Mouse (Mus musculus): ENCODE data around the gene Zfp26. TPM values are rescaled to one million over a fixed set of nuclear protein-coding genes. Genes with fewer than 3 reads are reported as not detected.

Zfp26 gene
- polyA plus RNA-seq, 1 experiment from 2014 or later = 3.8 TPM

DNA sequence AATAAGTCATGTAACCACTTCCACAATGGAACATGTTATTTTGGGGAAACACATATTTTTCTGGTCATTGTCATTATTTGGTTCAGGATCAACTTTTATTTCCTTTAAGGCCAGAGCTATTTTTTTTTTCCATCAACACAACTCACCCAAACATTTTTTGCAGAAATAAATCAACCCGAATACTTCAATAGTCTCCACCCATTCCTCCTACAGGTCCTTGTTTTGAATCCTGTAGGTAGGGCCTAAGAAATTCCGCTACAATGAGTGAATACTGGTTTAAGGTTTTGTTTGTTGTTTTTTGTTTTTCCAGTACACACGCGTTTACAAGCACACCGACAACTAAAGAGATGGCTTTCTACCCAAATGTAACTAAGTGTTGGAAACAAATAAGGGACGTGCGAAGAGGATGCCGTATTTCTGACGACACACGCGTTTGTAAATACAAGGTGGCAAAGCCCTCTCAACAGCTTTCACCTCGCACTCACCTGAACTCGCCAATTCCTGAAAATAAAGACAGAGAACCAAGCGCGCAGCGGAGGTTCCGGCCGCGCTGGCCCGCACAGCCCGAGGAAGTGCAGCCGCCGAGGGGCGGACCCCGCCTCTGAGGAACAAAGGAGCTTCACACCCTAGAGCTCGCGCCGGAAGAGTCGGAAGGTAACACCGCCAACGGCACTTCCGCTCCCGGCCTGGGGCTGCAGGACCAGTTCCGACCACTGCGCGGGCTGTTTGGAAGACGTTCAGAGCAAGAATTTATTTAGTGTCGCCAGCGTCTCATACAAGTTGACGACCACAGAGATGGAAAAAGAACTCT, 75.2 kb downstream of the Zfp26 start, which contains the start of gene Zfp560:
Gene Zfp560, minus strand, starts transcription at position 646 of the 811 bp plus-strand sequence.
- Histone ChIP-seq H3K4me3 (ENCODE audit: low read depth, low read length) (peak within 1 kb of the TSS; percentile 66), H3K27ac (ENCODE audit: low read length) (peak within 1 kb of the TSS; percentile 13; the same call in 1 of the 2 replicates), H3K9ac (ENCODE audit: low read depth, low read length) (peak within 1 kb of the TSS; percentile 71), H3K36me3 (ENCODE audit: control insufficient read depth, insufficient read depth) (no peaks in the 10 kb centered on the region), H3K4me2 (ENCODE audit: low read depth, low read length) (peak within 1 kb of the TSS; percentile 65), H3K4me1 (ENCODE audit: control insufficient read depth, low read depth, low read length) (no peaks in the 10 kb centered on the region), H3K27me3 (ENCODE audit: control insufficient read depth, insufficient read depth, low read depth, low read length) (no peaks in the 10 kb centered on the region), H3K9me3 (replicated peaks; ENCODE audit: control insufficient read depth, low read length) (no peaks in the 10 kb centered on the region)
- WGBS (ENCODE audit: insufficient replicate concordance) = 2% methylated on average over 40 of the region's 40 CpGs
- peak; percentile 100 for ATAC-seq (ENCODE audit: low read depth)

DNA sequence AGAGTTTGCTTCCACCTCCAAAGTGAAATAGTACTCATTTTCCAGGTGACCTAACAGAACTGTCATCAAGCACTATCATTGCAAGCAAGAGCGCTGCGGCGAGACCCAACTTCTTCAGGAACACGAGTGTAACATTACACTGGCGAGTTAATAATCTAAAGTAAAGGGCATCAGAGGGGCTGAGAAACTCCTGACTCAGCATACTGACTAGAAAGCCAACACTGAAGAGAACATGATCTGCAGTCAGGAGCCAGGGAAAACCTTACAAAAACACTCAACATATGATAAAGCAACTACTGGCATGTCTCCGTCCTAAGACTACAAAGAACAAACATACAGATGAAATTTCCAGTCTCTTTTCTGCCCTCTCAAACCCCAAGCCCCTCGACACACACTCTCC, 76.3 kb downstream of the Zfp26 start:
- WGBS (ENCODE audit: insufficient replicate concordance) = 77% methylated on average over 7 of the region's 7 CpGs
- H3K27ac ChIP-seq (ENCODE audit: low read length) = no peak overlapping the region
- H3K4me1 ChIP-seq (ENCODE audit: control insufficient read depth, low read depth, low read length) = no peaks in the 10 kb centered on the region

More for the DNA sequence above, 76.3 kb downstream of the Zfp26 start:
- ATAC-seq (ENCODE audit: low read depth) = no peak
- Histone ChIP-seq H3K4me3 (ENCODE audit: low read depth, low read length) (no peak overlapping the region), H3K4me2 (ENCODE audit: low read depth, low read length) (no peak overlapping the region; the same call in 1 of the 2 replicates), H3K9me3 (replicated peaks; ENCODE audit: control insufficient read depth, low read length) (no peaks in the 10 kb centered on the region), H3K9ac (ENCODE audit: low read depth, low read length) (no peak overlapping the region), H3K36me3 (ENCODE audit: control insufficient read depth, insufficient read depth) (no peaks in the 10 kb centered on the region), H3K27me3 (ENCODE audit: control insufficient read depth, insufficient read depth, low read depth, low read length) (no peaks in the 10 kb centered on the region)

Other genes starting within 250 kb of the Zfp26 start
- gene Olfr871, start 248.0 kb downstream of the Zfp26 start, polyA plus RNA-seq (2015; fragmentation: Nextera tagmentation; extraction: Ambion mirVana) = not detected in 2 replicates
- gene Olfr872, start 223.0 kb downstream of the Zfp26 start, polyA plus RNA-seq (2015; fragmentation: Nextera tagmentation; extraction: Ambion mirVana) = not detected in 2 replicates
- gene Olfr39, start 177.8 kb downstream of the Zfp26 start, polyA plus RNA-seq (2015; fragmentation: Nextera tagmentation; extraction: Ambion mirVana) = not detected in 2 replicates
- gene Olfr873, start 161.6 kb downstream of the Zfp26 start, polyA plus RNA-seq (2015; fragmentation: Nextera tagmentation; extraction: Ambion mirVana) = not detected in 2 replicates
- gene Olfr18, start 124.1 kb downstream of the Zfp26 start, polyA plus RNA-seq (2015; fragmentation: Nextera tagmentation; extraction: Ambion mirVana) = not detected in 2 replicates
- 7.8 and 9.6 TPM in 2 replicates for gene Zfp560, start 75.0 kb downstream of the Zfp26 start, polyA plus RNA-seq (2015; fragmentation: Nextera tagmentation; extraction: Ambion mirVana)
- 6.4 and 8.4 TPM in 2 replicates for gene Zfp426, start 32.6 kb upstream of the Zfp26 start, polyA plus RNA-seq (2015; fragmentation: Nextera tagmentation; extraction: Ambion mirVana)
- 12.0 and 13.5 TPM in 2 replicates for gene Zfp266, start 61.3 kb upstream of the Zfp26 start, polyA plus RNA-seq (2015; fragmentation: Nextera tagmentation; extraction: Ambion mirVana)
- gene Zfp846, start 121.1 kb upstream of the Zfp26 start, polyA plus RNA-seq (2015; fragmentation: Nextera tagmentation; extraction: Ambion mirVana) = 2.0 and 2.1 TPM in 2 replicates
- 207 and 235 TPM in 2 replicates for gene Ubl5, start 182.7 kb upstream of the Zfp26 start, polyA plus RNA-seq (2015; fragmentation: Nextera tagmentation; extraction: Ambion mirVana)
- 4.8 and 5.9 TPM in 2 replicates for gene Fbxl12, start 184.6 kb upstream of the Zfp26 start, polyA plus RNA-seq (2015; fragmentation: Nextera tagmentation; extraction: Ambion mirVana)
- gene Pin1, start 191.9 kb upstream of the Zfp26 start, polyA plus RNA-seq (2015; fragmentation: Nextera tagmentation; extraction: Ambion mirVana) = 19.4 and 19.7 TPM in 2 replicates